Mouse (Mus musculus): ENCODE measurements around the gene 1810049J17Rik.
A peak's percentile ranks its signal among the peaks of the same experiment; 100 is the strongest.

The 1810049J17Rik gene

GRCm38 (mm10) chr15:12310676-12311075 lies 11.0 kb downstream of the 1810049J17Rik start:
- no peak for DNase-seq (ENCODE audit: low read depth, low spot score)

- no peak for DNase-seq (ENCODE audit: low read depth, low spot score)
These were observed 13.2 kb downstream of the 1810049J17Rik start for GRCm38 (mm10) chr15:12308539-12308938.

- DNase-seq (ENCODE audit: low read depth, low spot score): no peak
These were observed 14.6 kb downstream of the 1810049J17Rik start for GRCm38 (mm10) chr15:12307114-12307513.

- peak; percentile 46 for DNase-seq (ENCODE audit: low read depth, low spot score)
These were observed 15.3 kb downstream of the 1810049J17Rik start for GRCm38 (mm10) chr15:12306188-12307071.

- no peak for DNase-seq (ENCODE audit: low read depth, low spot score)
These were observed 19.9 kb downstream of the 1810049J17Rik start for GRCm38 (mm10) chr15:12301771-12302170.

- DNase-seq (ENCODE audit: low read depth, low spot score): no peak
These were observed 23.4 kb downstream of the 1810049J17Rik start for GRCm38 (mm10) chr15:12298231-12298737.

- no peak for DNase-seq (ENCODE audit: low read depth, low spot score)
These were observed 25.5 kb downstream of the 1810049J17Rik start for GRCm38 (mm10) chr15:12296228-12296627.

- no peak for DNase-seq (ENCODE audit: low read depth, low spot score)
These were observed 29.9 kb downstream of the 1810049J17Rik start for GRCm38 (mm10) chr15:12291757-12292156.

GRCm38 (mm10) chr15:12290330-12290729 lies 31.4 kb downstream of the 1810049J17Rik start:
- no peak for DNase-seq (ENCODE audit: low read depth, low spot score)

GRCm38 (mm10) chr15:12285535-12285809 lies 36.2 kb downstream of the 1810049J17Rik start:
- DNase-seq (ENCODE audit: low read depth, low spot score): peak; percentile 15

- peak; percentile 34 for DNase-seq (ENCODE audit: low read depth, low spot score)
These were observed 36.7 kb downstream of the 1810049J17Rik start for GRCm38 (mm10) chr15:12284794-12285534.

- no peak for DNase-seq (ENCODE audit: low read depth, low spot score)
These were observed 41.9 kb downstream of the 1810049J17Rik start for GRCm38 (mm10) chr15:12279816-12280215.

GRCm38 (mm10) chr15:12275091-12275623 lies 46.5 kb downstream of the 1810049J17Rik start:
- DNase-seq (ENCODE audit: low read depth, low spot score): no peak

GRCm38 (mm10) chr15:12274053-12274769 lies 47.5 kb downstream of the 1810049J17Rik start:
- peak; percentile 23 for DNase-seq (ENCODE audit: low read depth, low spot score)

- DNase-seq (ENCODE audit: low read depth, low spot score): no peak
These were observed 48.2 kb downstream of the 1810049J17Rik start for GRCm38 (mm10) chr15:12273325-12274052.
